Mouse (Mus musculus) heart, embryonic 15.5 days (tissue): ENCODE results near the gene Sod1. TPM values are rescaled to one million over a fixed set of nuclear protein-coding genes. Genes with fewer than 3 reads are reported as not detected.

Experiments
- ATAC-seq: fragments of 200-750 bp; cut with Nextera tagmentation; replicated peaks from 2 replicates; pipeline ENCODE4 v1.8.0; 2017; ENCODE audit warnings: low read depth, moderate TSS enrichment; ENCODE audit not compliant: insufficient number of reproducible peaks, insufficient read depth, low FRiP score
- H3K27ac ChIP-seq: fragments of 300-500 bp; sonication (generic); 2 replicates; pipeline ENCODE4 v1.5.1; 2015; ENCODE audit warnings: mild to moderate bottlenecking, inconsistent platforms
- H3K27me3 ChIP-seq: fragments of 300-500 bp; sonication (generic); 2 replicates; pipeline ENCODE4 v1.6.1; 2015; ENCODE audit warnings: inconsistent platforms
- H3K36me3 ChIP-seq: fragments of 300-500 bp; sonication (generic); 2 replicates; pipeline ENCODE4 v1.6.1; 2015; ENCODE audit warnings: mild to moderate bottlenecking, inconsistent platforms
- H3K4me1 ChIP-seq: fragments of 300-500 bp; sonication (generic); replicated peaks from 2 replicates; pipeline ENCODE4 v1.6.1; 2015; ENCODE audit warnings: inconsistent platforms
- H3K4me2 ChIP-seq: fragments of 300-500 bp; sonication (generic); 2 replicates; pipeline ENCODE4 v1.6.1; 2015; ENCODE audit warnings: inconsistent platforms, mild to moderate bottlenecking, moderate library complexity
- H3K4me3 ChIP-seq: fragments of 300-500 bp; sonication (generic); 2 replicates; pipeline ENCODE4 v1.5.1; 2015; ENCODE audit warnings: mild to moderate bottlenecking, inconsistent platforms
- H3K9ac ChIP-seq: fragments of 300-500 bp; sonication (generic); 2 replicates; pipeline ENCODE4 v1.6.1; 2015; ENCODE audit warnings: mild to moderate bottlenecking, inconsistent platforms
- H3K9me3 ChIP-seq: fragments of 300-500 bp; sonication (generic); replicated peaks from 2 replicates; pipeline ENCODE4 v1.6.1; 2016; ENCODE audit warnings: inconsistent platforms
- WGBS: fragments of 180-500 bp; shearing (Covaris S2); methylation state at CpG from one replicate; pipeline ENCODE4 v1.1.7; 2015; ENCODE audit warnings: mixed read lengths; 5-methylcytosine and 5-hydroxymethylcytosine counted together
- polyA plus RNA-seq: library from polyadenylated mRNA; unstranded; fragments of >200 nt; fragmentation: Nextera tagmentation; extraction: Ambion mirVana; gene quantifications from 2 replicates; pipeline ENCODE4 v1.2.1, GENCODE M21; 2015

The Sod1 gene
- polyA plus RNA-seq, 1 experiment from 2014 or later = 835 TPM

- Histone ChIP-seq H3K4me3 (no peak overlapping the region), H3K27ac (no peak overlapping the region), H3K9ac (no peak overlapping the region), H3K36me3 (no peaks in the 10 kb centered on the region), H3K9me3 (no peaks in the 10 kb centered on the region), H3K4me1 (peaks cover 5% of the 10 kb centered on the region; the same call in 1 of the 2 replicates), H3K27me3 (peaks cover 3% of the 10 kb centered on the region; the same call in 1 of the 2 replicates), H3K4me2 (no peak overlapping the region)
- WGBS = 69% methylated on average over 6 of the region's 6 CpGs
- ATAC-seq = no peak
These were observed 29.3 kb upstream of the Sod1 start for GRCm38 (mm10) chr16:90191289-90191688.

DNA sequence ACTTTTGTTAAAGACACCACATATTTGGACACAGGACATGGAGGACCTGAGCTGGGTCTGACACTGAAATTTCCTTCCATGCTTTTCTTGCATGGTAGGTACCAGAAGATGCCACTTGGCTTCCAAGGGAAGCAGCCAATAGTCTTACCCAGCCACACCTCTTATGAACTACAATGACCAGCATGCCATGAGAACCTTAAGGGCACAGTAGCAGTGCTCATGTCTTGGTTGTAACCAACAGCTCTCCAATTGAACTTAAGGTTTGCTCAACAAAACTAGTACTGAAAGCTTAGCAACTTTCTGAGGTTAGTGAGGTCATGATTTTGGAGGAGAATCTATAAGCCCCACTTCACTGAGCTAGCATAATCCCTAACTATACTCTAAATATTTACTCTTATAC is 26.8 kb upstream of the Sod1 start:
- H3K9ac ChIP-seq = no peak overlapping the region
- H3K27me3 ChIP-seq = no peaks in the 10 kb centered on the region
- no peak overlapping the region for H3K4me2 ChIP-seq
- H3K9me3 ChIP-seq = no peaks in the 10 kb centered on the region
- ATAC-seq = no peak
- no peaks in the 10 kb centered on the region for H3K36me3 ChIP-seq
- H3K4me3 ChIP-seq = no peak overlapping the region
- peaks cover 16% of the 10 kb centered on the region for H3K4me1 ChIP-seq
- no peak overlapping the region for H3K27ac ChIP-seq

DNA sequence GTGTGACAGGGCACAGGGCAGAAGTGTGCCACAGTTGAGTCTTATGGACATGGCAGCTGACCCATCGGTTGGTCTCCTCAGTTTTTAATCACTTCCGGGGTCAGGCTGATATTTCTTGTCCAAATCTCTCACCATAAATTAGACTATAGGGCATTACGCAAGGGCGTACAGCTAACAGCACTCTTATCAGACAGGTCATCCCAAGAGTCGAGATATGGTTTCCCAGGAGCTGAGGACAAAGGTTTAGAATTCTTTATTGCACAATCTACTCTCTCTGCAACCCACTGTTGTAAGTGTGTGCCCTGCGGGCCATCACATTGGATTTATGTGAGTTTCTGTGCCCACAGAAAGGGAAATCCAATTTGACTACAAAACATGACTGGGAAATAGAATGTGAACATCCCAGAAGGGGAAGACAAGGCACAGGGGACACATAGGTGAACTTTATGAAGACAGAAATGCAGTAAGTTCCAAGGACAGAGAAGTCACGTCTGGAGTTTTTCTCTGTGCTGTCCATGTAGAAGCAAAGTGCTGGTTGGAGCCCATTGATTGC is 23.8 kb upstream of the Sod1 start:
- WGBS = 64% methylated on average over 7 of the region's 7 CpGs
- no peak for ATAC-seq
- Histone ChIP-seq H3K9ac (no peak overlapping the region), H3K27ac (peak overlapping the region; percentile 83), H3K36me3 (no peaks in the 10 kb centered on the region), H3K27me3 (no peaks in the 10 kb centered on the region), H3K4me3 (no peak overlapping the region), H3K4me2 (peak overlapping the region; percentile 66), H3K9me3 (no peaks in the 10 kb centered on the region), H3K4me1 (peaks cover 19% of the 10 kb centered on the region)

- peak; percentile 89 for ATAC-seq
- under 1% methylated on average over 22 of the region's 22 CpGs for WGBS
- Histone ChIP-seq H3K27ac (peak overlapping the region; percentile 83), H3K9ac (peak overlapping the region; percentile 45), H3K4me1 (peaks cover 22% of the 10 kb centered on the region), H3K4me2 (peak overlapping the region; percentile 66), H3K4me3 (peak overlapping the region; percentile 50), H3K27me3 (no peaks in the 10 kb centered on the region), H3K9me3 (no peaks in the 10 kb centered on the region), H3K36me3 (no peaks in the 10 kb centered on the region)
These were observed 23.1 kb upstream of the Sod1 start for GRCm38 (mm10) chr16:90197337-90197973.

DNA sequence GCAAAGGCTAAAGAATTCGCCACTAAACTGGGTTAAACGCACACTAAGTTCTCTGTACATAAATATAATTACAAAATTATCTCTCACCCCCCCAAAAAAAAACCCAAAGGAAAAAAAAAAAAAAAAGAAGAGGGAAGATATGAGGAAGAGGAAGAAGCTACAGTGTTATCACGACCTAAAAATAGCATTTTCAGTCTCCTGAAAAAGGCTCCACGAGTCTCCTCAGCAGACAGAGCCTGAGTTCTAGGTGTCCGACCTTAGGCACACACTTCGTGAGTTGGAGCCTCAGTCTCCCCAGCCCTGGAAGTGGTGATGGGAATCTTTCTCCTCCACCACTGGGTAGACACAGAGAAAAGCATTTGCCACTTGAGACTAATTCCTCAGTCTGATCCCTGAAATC is 21.9 kb upstream of the Sod1 start:
- no peak for ATAC-seq
- peaks cover 25% of the 10 kb centered on the region for H3K4me1 ChIP-seq
- H3K4me2 ChIP-seq = no peak overlapping the region
- no peak overlapping the region for H3K4me3 ChIP-seq
- 70% methylated on average over 6 of the region's 6 CpGs for WGBS
- H3K9me3 ChIP-seq = no peaks in the 10 kb centered on the region
- H3K36me3 ChIP-seq = no peaks in the 10 kb centered on the region
- no peak overlapping the region for H3K27ac ChIP-seq
- H3K27me3 ChIP-seq = no peaks in the 10 kb centered on the region
- no peak overlapping the region for H3K9ac ChIP-seq

DNA sequence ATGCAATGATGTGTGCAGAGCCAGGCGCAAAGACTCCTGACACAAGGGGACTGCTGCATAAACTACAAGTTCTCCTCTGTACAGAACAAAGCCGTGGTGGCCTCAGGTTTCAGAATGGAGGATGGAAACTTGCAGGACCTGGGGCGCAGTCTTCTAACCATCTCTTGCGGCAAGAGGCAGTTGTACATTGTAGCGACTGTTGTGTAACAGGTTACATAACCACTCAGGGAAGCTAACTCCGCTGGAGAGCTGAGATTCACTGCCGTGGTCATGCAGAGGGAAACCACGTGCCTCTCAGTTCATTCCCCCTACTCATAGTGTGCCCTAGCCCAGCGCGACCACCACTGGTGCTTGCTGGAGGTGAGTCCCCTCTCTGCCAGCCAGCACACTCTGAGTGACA is 21.4 kb upstream of the Sod1 start:
- Histone ChIP-seq H3K27ac (no peak overlapping the region), H3K4me2 (no peak overlapping the region), H3K36me3 (no peaks in the 10 kb centered on the region), H3K4me1 (peaks cover 25% of the 10 kb centered on the region), H3K27me3 (no peaks in the 10 kb centered on the region), H3K9ac (no peak overlapping the region), H3K4me3 (no peak overlapping the region), H3K9me3 (no peaks in the 10 kb centered on the region)
- no peak for ATAC-seq
- WGBS = 77% methylated on average over 10 of the region's 10 CpGs

GRCm38 (mm10) chr16:90202140-90202539 is 18.4 kb upstream of the Sod1 start:
- Histone ChIP-seq H3K27me3 (no peaks in the 10 kb centered on the region), H3K27ac (no peak overlapping the region), H3K4me3 (peak overlapping the region; percentile 3; the same call in 1 of the 2 replicates), H3K9me3 (no peaks in the 10 kb centered on the region), H3K4me1 (peaks cover 23% of the 10 kb centered on the region), H3K4me2 (peak overlapping the region; percentile 28), H3K36me3 (no peaks in the 10 kb centered on the region), H3K9ac (no peak overlapping the region)
- 32% methylated on average over 19 of the region's 19 CpGs for WGBS
- no peak for ATAC-seq

DNA sequence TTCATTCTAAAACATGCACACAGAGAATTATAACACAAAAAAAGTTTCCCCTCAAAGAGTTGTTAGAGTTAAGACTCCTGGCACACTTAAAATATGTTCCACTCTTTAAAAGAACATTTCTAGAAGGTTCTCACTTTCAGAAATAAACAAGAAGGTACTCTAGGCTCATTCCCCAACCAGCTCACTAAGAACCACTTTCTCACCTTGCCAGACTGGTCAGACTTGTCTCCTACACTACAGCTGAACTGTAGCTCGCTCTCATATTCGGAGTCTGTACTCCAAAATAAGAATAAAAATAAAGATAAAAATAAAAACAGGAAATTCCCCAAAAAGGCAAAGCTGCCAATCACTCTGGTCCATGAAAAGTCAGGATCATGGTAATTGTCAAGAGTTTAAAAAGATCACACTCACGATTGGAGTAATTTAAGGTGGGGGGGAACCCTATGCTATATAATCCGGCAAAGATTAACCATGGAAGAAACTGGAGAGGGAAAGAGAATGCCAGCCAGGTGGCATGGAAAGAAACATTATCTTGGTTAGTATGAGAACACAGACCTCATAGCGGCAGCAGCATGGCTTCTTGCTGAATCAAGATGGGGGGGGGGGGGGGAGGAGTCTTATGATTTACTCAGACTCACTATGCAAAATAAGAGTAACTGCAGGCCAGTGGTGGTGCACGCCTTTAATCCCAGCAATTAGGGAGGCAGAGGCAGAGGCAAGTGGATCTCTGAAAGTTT is 17.2 kb upstream of the Sod1 start:
- ATAC-seq = no peak
- H3K4me3 ChIP-seq = no peak overlapping the region
- H3K9me3 ChIP-seq = no peaks in the 10 kb centered on the region
- peaks cover 11% of the 10 kb centered on the region for H3K4me1 ChIP-seq
- H3K27ac ChIP-seq = no peak overlapping the region
- H3K9ac ChIP-seq = no peak overlapping the region
- H3K27me3 ChIP-seq = no peaks in the 10 kb centered on the region
- H3K36me3 ChIP-seq = no peaks in the 10 kb centered on the region
- H3K4me2 ChIP-seq = no peak overlapping the region
- 84% methylated on average over 6 of the region's 6 CpGs for WGBS

GRCm38 (mm10) chr16:90204868-90205267 is 15.7 kb upstream of the Sod1 start:
- H3K27ac ChIP-seq = no peak overlapping the region
- ATAC-seq = no peak
- peaks cover 6% of the 10 kb centered on the region for H3K4me1 ChIP-seq
- H3K4me2 ChIP-seq = no peak overlapping the region
- no peaks in the 10 kb centered on the region for H3K9me3 ChIP-seq
- 97% methylated on average over 2 of the region's 2 CpGs for WGBS
- no peaks in the 10 kb centered on the region for H3K36me3 ChIP-seq
- no peak overlapping the region for H3K4me3 ChIP-seq
- H3K27me3 ChIP-seq = no peaks in the 10 kb centered on the region
- H3K9ac ChIP-seq = no peak overlapping the region

- H3K4me2 ChIP-seq = no peak overlapping the region
- H3K27ac ChIP-seq = no peak overlapping the region
- H3K36me3 ChIP-seq = no peaks in the 10 kb centered on the region
- no peak overlapping the region for H3K4me3 ChIP-seq
- H3K9me3 ChIP-seq = no peaks in the 10 kb centered on the region
- no peak overlapping the region for H3K9ac ChIP-seq
- ATAC-seq = no peak
- no peaks in the 10 kb centered on the region for H3K27me3 ChIP-seq
- no peaks in the 10 kb centered on the region for H3K4me1 ChIP-seq
- 69% methylated on average over 3 of the region's 3 CpGs for WGBS
These were observed 11.6 kb upstream of the Sod1 start for GRCm38 (mm10) chr16:90208996-90209395.

- 66% methylated on average over 10 of the region's 10 CpGs for WGBS
- ATAC-seq = no peak
- H3K36me3 ChIP-seq = no peaks in the 10 kb centered on the region
- no peaks in the 10 kb centered on the region for H3K9me3 ChIP-seq
- no peaks in the 10 kb centered on the region for H3K4me1 ChIP-seq
- H3K9ac ChIP-seq = no peak overlapping the region
- no peak overlapping the region for H3K27ac ChIP-seq
- no peak overlapping the region for H3K4me3 ChIP-seq
- no peak overlapping the region for H3K4me2 ChIP-seq
- H3K27me3 ChIP-seq = no peaks in the 10 kb centered on the region
These were observed 9.8 kb upstream of the Sod1 start for GRCm38 (mm10) chr16:90210717-90211116.
